Mouse (Mus musculus) hindbrain, postnatal 0 days (tissue): ENCODE results near the gene Lman1l. TPM values are rescaled to one million over a fixed set of nuclear protein-coding genes. Genes with fewer than 3 reads are reported as not detected.

Source experiments
- ATAC-seq: fragments of 200-750 bp; cut with Nextera tagmentation; 2 replicates; pipeline ENCODE4 v1.8.0; 2017; ENCODE audit warnings: mild to moderate bottlenecking, moderate TSS enrichment, moderate library complexity
- DNase-seq: peaks from one replicate; pipeline ENCODE4 v3.0.0-alpha.2; 2015; ENCODE audit warnings: low spot score
- H3K27ac ChIP-seq: fragments of 300-500 bp; sonication (generic); 2 replicates; pipeline ENCODE4 v1.5.1; 2014; ENCODE audit warnings: mild to moderate bottlenecking
- H3K27me3 ChIP-seq: fragments of 300-500 bp; sonication (generic); 2 replicates; pipeline ENCODE4 v1.6.1; 2014; ENCODE audit warnings: low read length, mixed read lengths; ENCODE audit not compliant: insufficient read depth
- H3K36me3 ChIP-seq: fragments of 300-500 bp; sonication (generic); 2 replicates; pipeline ENCODE4 v1.6.1; 2014; ENCODE audit warnings: low read length, mixed read lengths; ENCODE audit not compliant: insufficient read depth
- H3K4me1 ChIP-seq: fragments of 300-500 bp; sonication (generic); 2 replicates; pipeline ENCODE4 v1.6.1; 2014; ENCODE audit warnings: antibody characterized with exemption, low read length, mixed read lengths; ENCODE audit not compliant: insufficient read depth
- H3K4me2 ChIP-seq: fragments of 300-500 bp; sonication (generic); 2 replicates; pipeline ENCODE4 v1.6.1; 2014; ENCODE audit warnings: low read depth, mild to moderate bottlenecking, low read length, moderate library complexity, mixed read lengths
- H3K4me3 ChIP-seq: fragments of 300-500 bp; sonication (generic); 2 replicates; pipeline ENCODE4 v1.5.1; 2014; ENCODE audit warnings: low read length
- H3K9ac ChIP-seq: fragments of 300-500 bp; sonication (generic); replicated peaks from 2 replicates; pipeline ENCODE4 v1.6.1; 2014; ENCODE audit warnings: mild to moderate bottlenecking, low read length, moderate library complexity, mixed read lengths
- H3K9me3 ChIP-seq: fragments of 300-500 bp; sonication (generic); 2 replicates; pipeline ENCODE4 v1.6.1; 2016; ENCODE audit warnings: low read length, mixed read lengths
- CTCF ChIP-seq: IDR thresholded peaks from 2 replicates; pipeline ENCODE4 v1.5.1; 2016; ENCODE audit warnings: antibody characterized with exemption, control low read depth, low read depth
- WGBS: fragments of 180-500 bp; shearing (Covaris S2); extraction: QIAGEN DNeasy Blood & Tissue Kit; methylation state at CpG from one replicate; pipeline ENCODE4 v1.1.7; 2014; 5-methylcytosine and 5-hydroxymethylcytosine counted together
- polyA plus RNA-seq: library from polyadenylated mRNA; unstranded; fragments of >200 nt; fragmentation: Nextera tagmentation; extraction: Ambion mirVana; gene quantifications from 2 replicates; pipeline ENCODE4 v1.2.1, GENCODE M21; 2015
- total RNA-seq: library from RNA; depleted of rRNA; stranded (reverse); fragments of >200 nt; gene quantifications from 2 replicates; pipeline ENCODE4 v1.2.3, GENCODE M21; 2014

Lman1l gene
- total and polyA plus RNA-seq, 2 experiments from 2014 or later, result not detected

DNA sequence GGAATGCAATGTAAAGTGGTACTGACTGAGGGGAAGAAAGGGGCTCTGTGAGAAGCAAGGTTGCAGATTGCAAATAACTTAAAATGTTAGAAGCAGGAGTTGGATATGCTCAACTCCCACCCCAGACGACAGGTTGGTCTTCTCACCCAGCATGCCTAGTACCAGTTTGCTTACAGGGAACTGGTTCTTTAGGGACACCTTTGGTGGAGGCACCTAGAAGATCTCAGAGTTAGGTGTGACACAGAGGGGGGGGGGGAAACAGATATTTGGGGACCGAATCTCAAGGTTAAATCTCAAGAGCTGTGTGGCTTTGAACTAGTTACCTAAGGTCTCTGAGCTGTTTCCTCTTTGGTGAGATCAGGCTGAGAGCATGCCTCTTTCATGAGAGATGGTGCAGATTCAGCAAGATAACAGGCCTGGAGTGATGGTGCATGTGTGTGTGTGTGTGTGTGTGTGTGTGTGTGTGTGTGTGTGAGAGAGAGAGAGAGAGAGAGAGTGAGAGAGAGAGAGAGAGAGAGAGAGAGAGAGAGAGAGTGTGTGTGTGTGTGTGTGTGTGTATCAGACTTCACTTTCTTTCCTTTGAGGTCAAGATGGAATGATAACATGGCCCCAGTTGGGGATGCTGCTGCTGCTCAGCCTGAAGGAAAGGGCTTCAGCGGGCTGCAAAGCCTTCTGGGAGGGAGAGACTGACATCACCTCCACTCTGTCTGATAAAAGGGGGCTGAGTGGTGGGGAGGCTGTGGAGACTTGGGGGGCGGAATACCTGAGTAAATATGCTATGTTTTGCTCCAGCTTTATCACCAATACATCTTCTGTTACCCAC lies 26.9 kb upstream of the Lman1l start:
- 81% methylated on average over 4 of the region's 4 CpGs for WGBS
- peaks cover 24% of the 10 kb centered on the region for H3K4me1 ChIP-seq
- H3K4me2 ChIP-seq, result no peak overlapping the region
- no peak overlapping the region for H3K9ac ChIP-seq
- H3K27me3 ChIP-seq, result no peaks in the 10 kb centered on the region
- H3K36me3 ChIP-seq, result no peaks in the 10 kb centered on the region
- no peaks in the 10 kb centered on the region for H3K9me3 ChIP-seq
- DNase-seq (no peak), ATAC-seq (no peak)
- H3K27ac ChIP-seq, result no peak overlapping the region
- TF ChIP-seq CTCF, result no peak
- no peak overlapping the region for H3K4me3 ChIP-seq

DNA sequence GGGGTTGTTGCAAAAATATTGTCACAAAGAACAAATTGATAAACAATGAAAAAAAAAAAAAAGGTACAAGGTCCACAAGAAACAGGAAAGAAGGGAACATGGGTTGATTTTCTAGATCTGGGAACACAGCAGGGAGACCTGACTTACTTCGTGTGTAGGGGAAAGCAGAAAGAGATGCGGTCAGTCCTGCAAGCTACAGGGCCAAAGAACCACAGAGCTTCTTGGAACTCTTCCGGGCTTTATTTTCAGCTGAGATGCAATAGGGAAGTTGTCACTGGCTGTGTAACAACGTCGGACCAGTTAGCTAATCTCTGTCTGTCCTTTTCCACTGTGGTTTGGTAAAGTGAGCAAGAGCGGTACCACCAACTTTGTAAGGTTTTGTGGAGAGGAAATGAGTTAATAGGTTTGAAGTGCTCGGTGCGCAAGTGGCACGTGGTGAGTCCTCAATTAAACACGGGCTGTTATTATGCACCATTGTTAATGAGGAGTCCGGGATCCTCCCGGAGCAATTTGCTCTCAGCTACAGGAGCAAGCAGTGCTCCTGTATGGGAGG lies 26.1 kb upstream of the Lman1l start:
- DNase-seq, result no peak
- H3K4me3 ChIP-seq, result no peak overlapping the region
- 0 out of 2 replicates have a peak, but pooled peaks cover 4% of the 10 kb centered on the region for H3K36me3 ChIP-seq
- WGBS, result 66% methylated on average over 12 of the region's 12 CpGs
- H3K4me1 ChIP-seq, result peaks cover 25% of the 10 kb centered on the region
- H3K27me3 ChIP-seq, result no peaks in the 10 kb centered on the region
- H3K4me2 ChIP-seq, result no peak overlapping the region
- H3K9me3 ChIP-seq, result no peaks in the 10 kb centered on the region
- TF ChIP-seq CTCF, result no peak
- H3K9ac ChIP-seq, result no peak overlapping the region
- ATAC-seq, result no peak
- no peak overlapping the region for H3K27ac ChIP-seq

DNA sequence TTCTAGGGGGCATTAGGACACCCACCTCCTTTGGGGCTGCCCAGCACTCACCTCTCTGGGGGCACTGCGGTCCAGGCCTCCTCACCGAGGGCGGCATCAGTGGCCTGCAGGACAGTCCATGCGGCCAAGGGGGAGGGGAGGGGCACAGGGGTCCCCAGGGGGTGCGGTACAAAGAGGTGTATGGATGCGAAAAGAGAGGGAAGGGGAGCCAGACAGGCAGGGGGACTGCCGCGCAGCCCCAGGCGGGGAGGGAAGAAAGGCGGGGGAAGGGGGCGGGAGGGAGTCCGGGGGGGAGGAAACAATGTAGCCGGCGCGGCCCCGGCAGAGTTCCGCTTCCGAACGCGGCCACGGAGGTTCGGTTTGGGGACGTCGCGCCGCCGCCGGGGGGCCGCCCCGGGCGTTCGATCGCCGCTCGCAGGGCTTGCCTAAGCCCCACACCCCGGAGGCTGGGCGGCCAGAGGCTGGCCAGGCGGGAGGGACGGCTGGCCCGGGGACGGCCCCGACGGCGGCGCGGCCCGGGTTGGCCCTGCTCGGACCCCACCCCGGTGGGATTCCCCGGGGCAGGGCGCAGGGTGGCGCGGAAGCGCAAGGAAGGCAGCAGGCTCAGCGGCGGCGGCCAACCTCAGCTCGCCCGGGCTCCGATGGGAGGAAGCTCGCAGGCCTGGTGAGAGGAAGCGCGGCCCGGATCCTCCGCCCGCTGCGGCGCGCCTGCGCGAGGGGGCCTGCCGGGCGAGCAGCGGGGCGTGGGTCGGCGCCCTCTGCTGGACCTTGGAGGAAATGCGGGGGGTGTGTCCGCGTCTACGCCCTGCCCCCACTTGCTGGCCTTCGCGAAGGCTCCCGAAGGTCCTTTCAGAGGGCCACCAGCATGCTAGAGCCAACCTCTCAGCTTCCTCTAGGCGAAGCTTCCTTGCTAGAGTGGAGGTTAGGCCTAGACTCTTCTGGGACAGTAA lies 24.6 kb upstream of the Lman1l start:
- peak; percentile 75 for TF ChIP-seq CTCF
- peak overlapping the region; percentile 95 for H3K4me3 ChIP-seq
- H3K27me3 ChIP-seq, result no peaks in the 10 kb centered on the region
- peak overlapping the region; percentile 98 for H3K9ac ChIP-seq
- under 1% methylated on average over 48 of the region's 85 CpGs for WGBS
- H3K9me3 ChIP-seq, result no peaks in the 10 kb centered on the region
- H3K4me2 ChIP-seq, result peak overlapping the region; percentile 95
- DNase-seq (peak; percentile 94), ATAC-seq (peak; percentile 86)
- H3K27ac ChIP-seq, result peak overlapping the region; percentile 89
- peaks cover 26% of the 10 kb centered on the region for H3K4me1 ChIP-seq
- H3K36me3 ChIP-seq, result 0 out of 2 replicates have a peak, but pooled peaks cover 4% of the 10 kb centered on the region

DNA sequence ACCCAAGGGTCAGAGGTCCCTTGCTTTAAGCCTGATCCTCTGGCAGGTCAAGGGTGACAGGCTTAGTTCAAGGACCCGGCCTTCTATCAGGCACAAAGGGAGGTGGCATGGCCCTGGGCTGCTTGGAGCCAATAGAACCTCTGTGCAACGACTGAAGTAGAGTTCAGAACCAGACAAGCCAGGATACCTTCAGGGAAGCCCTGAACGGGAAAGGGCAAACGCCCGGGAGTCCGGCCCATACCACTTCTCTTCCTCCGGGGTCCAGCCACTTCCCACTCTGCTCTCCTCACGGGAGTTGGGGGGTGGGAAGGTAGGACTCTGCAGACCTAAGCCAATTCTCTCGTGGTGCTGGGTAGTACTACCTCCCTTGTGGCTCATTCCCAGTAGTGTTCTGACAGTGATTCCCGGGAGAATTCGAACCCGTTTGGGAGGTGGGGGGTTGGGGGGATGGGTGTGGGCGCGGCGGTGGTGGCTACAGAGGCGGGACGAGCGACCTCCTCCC lies 23.9 kb upstream of the Lman1l start:
- Histone ChIP-seq H3K27ac (peak overlapping the region; percentile 89), H3K9ac (peak overlapping the region; percentile 98), H3K4me3 (peak overlapping the region; percentile 95), H3K4me1 (peaks cover 33% of the 10 kb centered on the region), H3K36me3 (0 out of 2 replicates have a peak, but pooled peaks cover 4% of the 10 kb centered on the region), H3K4me2 (peak overlapping the region; percentile 95), H3K9me3 (no peaks in the 10 kb centered on the region), H3K27me3 (no peaks in the 10 kb centered on the region)
- TF ChIP-seq CTCF, result no peak
- DNase-seq (peak; percentile 43), ATAC-seq (peak; percentile 30)
- WGBS, result under 1% methylated on average over 18 of the region's 18 CpGs

DNA sequence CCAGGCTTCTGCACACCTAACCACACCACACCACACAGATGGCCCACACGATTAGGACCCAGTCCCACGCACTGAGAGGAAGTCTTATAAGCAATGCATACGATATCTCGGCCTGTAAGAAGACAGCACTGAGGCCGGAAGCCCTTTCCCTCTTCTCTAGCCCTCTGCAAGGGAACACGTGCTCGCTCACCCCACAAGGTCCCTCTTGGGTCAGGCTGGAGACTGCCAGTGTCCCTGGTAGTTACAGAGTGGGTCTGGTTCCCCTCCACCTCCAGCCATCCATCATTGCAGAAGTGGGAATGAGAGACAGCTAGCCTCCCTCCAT lies 23.2 kb upstream of the Lman1l start:
- Histone ChIP-seq H3K36me3 (0 out of 2 replicates have a peak, but pooled peaks cover 4% of the 10 kb centered on the region), H3K4me2 (peak overlapping the region; percentile 95), H3K4me3 (peak overlapping the region; percentile 95), H3K27ac (no peak overlapping the region), H3K27me3 (no peaks in the 10 kb centered on the region), H3K4me1 (peaks cover 40% of the 10 kb centered on the region), H3K9ac (peak overlapping the region; percentile 98; the same call in 1 of the 2 replicates), H3K9me3 (no peaks in the 10 kb centered on the region)
- TF ChIP-seq CTCF, result no peak
- DNase-seq (no peak), ATAC-seq (no peak)
- WGBS, result 49% methylated on average over 7 of the region's 7 CpGs

DNA sequence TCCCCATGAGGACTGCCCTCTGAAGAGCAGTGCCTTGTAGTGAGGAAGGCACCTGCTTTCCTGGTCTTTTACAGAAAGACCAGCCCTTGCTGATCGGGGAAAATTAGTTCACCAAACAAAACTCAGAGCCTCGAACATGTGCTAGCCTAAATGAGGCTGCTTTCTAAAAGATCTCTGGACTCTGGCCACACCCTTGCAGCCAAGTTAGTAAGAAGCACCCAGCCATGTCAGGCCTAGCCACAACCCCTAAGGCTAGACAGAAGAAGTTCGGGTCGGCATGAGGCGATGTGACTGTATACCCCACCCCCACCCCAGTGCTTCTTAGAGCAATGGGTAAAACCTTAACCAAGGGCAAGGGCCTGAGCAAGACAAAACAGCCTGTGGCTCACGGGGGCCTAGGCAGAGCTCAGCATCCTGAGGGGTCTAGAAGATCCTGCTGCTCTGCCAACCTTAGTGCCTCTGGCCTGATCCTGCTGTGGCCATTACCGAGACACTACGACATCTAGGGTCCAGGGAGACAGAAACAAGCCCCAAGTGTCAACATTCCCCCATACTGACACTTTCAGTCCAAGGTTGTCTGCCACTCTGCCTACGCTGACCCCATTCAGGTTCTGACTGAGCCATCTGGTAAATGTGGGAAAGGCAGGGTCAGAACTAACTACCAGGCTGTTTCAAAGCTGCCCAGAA lies 22.7 kb upstream of the Lman1l start:
- WGBS, result 61% methylated on average over 9 of the region's 9 CpGs
- no peaks in the 10 kb centered on the region for H3K27me3 ChIP-seq
- peaks cover 45% of the 10 kb centered on the region for H3K4me1 ChIP-seq
- H3K4me2 ChIP-seq, result peak overlapping the region; percentile 95
- H3K9me3 ChIP-seq, result no peaks in the 10 kb centered on the region
- peak overlapping the region; percentile 95 for H3K4me3 ChIP-seq
- no peak for TF ChIP-seq CTCF
- 0 out of 2 replicates have a peak, but pooled peaks cover 4% of the 10 kb centered on the region for H3K36me3 ChIP-seq
- DNase-seq (no peak), ATAC-seq (no peak)
- peak overlapping the region; percentile 98; the same call in 1 of the 2 replicates for H3K9ac ChIP-seq
- no peak overlapping the region for H3K27ac ChIP-seq
